Mouse (Mus musculus): ENCODE measurements around the gene Igsf3.

Igsf3 gene

GRCm38 (mm10) chr3:101444437-101444836, 67.6 kb downstream of the Igsf3 start:
- no peak for DNase-seq (ENCODE audit: low spot score)

- DNase-seq (ENCODE audit: low spot score) = no peak
Measured at GRCm38 (mm10) chr3:101447239-101447638, 70.4 kb downstream of the Igsf3 start.

- DNase-seq (ENCODE audit: low spot score) = no peak
Measured at GRCm38 (mm10) chr3:101448765-101449164, 71.9 kb downstream of the Igsf3 start.

GRCm38 (mm10) chr3:101450811-101451428, 74.0 kb downstream of the Igsf3 start:
- DNase-seq (ENCODE audit: low spot score) = peak; percentile 60

- no peak for DNase-seq (ENCODE audit: low spot score)
Measured at GRCm38 (mm10) chr3:101460618-101461017, 83.7 kb downstream of the Igsf3 start.

- no peak for DNase-seq (ENCODE audit: low spot score)
Measured at GRCm38 (mm10) chr3:101461046-101461445, 84.2 kb downstream of the Igsf3 start.

- DNase-seq (ENCODE audit: low spot score) = no peak
Measured at GRCm38 (mm10) chr3:101461816-101462215, 84.9 kb downstream of the Igsf3 start.

- DNase-seq (ENCODE audit: low spot score) = peak; percentile 68
Measured at GRCm38 (mm10) chr3:101462294-101462693, 85.4 kb downstream of the Igsf3 start.

GRCm38 (mm10) chr3:101463491-101463890, 86.6 kb downstream of the Igsf3 start:
- DNase-seq (ENCODE audit: low spot score) = no peak

GRCm38 (mm10) chr3:101469675-101470074, 92.8 kb downstream of the Igsf3 start:
- DNase-seq (ENCODE audit: low spot score) = no peak

- DNase-seq (ENCODE audit: low spot score) = no peak
Measured at GRCm38 (mm10) chr3:101471881-101472280, 95.0 kb downstream of the Igsf3 start.

GRCm38 (mm10) chr3:101481951-101482350, 105.1 kb downstream of the Igsf3 start:
- DNase-seq (ENCODE audit: low spot score) = no peak

- no peak for DNase-seq (ENCODE audit: low spot score)
Measured at GRCm38 (mm10) chr3:101483256-101483983, 106.5 kb downstream of the Igsf3 start.

- no peak for DNase-seq (ENCODE audit: low spot score)
Measured at GRCm38 (mm10) chr3:101486054-101486765, 109.3 kb downstream of the Igsf3 start.

GRCm38 (mm10) chr3:101487436-101487835, 110.6 kb downstream of the Igsf3 start:
- no peak for DNase-seq (ENCODE audit: low spot score)

- DNase-seq (ENCODE audit: low spot score) = no peak
Measured at GRCm38 (mm10) chr3:101488204-101488603, 111.3 kb downstream of the Igsf3 start.

- DNase-seq (ENCODE audit: low spot score) = no peak
Measured at GRCm38 (mm10) chr3:101490515-101490914, 113.6 kb downstream of the Igsf3 start.

GRCm38 (mm10) chr3:101492908-101493307, 116.0 kb downstream of the Igsf3 start:
- DNase-seq (ENCODE audit: low spot score) = no peak

- peak; percentile 89 for DNase-seq (ENCODE audit: low spot score)
Measured at GRCm38 (mm10) chr3:101493937-101494459, 117.1 kb downstream of the Igsf3 start.

- DNase-seq (ENCODE audit: low spot score) = no peak
Measured at GRCm38 (mm10) chr3:101497432-101498030, 120.6 kb downstream of the Igsf3 start.

GRCm38 (mm10) chr3:101499906-101500305, 123.0 kb downstream of the Igsf3 start:
- DNase-seq (ENCODE audit: low spot score) = no peak

GRCm38 (mm10) chr3:101500393-101501051, 123.6 kb downstream of the Igsf3 start:
- DNase-seq (ENCODE audit: low spot score) = no peak
